Mouse (Mus musculus): Measurements from ENCODE around the gene Odf3l2. TPM values are rescaled to one million over a fixed set of nuclear protein-coding genes. Genes with fewer than 3 reads are reported as not detected.

Odf3l2 gene
- polyA plus RNA-seq, 1 experiment from 2014 or later, result not detected

GRCm38 (mm10) chr10:79637128-79638110 is 8.1 kb downstream of the Odf3l2 start, which contains the start of gene Shc2:
Gene Shc2 (minus strand): TSS chr10:79637918.
- DNase-seq (ENCODE audit: low spot score), result peak; percentile 77
- H3K4me3 ChIP-seq, result peak within 1 kb of the TSS; percentile 91
- no peaks in the 10 kb centered on the region for H3K9me3 ChIP-seq (replicated peaks)
- peak within 1 kb of the TSS; percentile 92 for H3K27ac ChIP-seq (replicated peaks)
- WGBS, result under 1% methylated on average over 116 of the region's 116 CpGs
- H3K4me1 ChIP-seq, result peaks cover 58% of the 10 kb centered on the region
- peaks cover 46% of the 10 kb centered on the region for H3K27me3 ChIP-seq (ENCODE audit: low read depth, poor library complexity, severe bottlenecking)
- no peaks in the 10 kb centered on the region for H3K36me3 ChIP-seq

DNA sequence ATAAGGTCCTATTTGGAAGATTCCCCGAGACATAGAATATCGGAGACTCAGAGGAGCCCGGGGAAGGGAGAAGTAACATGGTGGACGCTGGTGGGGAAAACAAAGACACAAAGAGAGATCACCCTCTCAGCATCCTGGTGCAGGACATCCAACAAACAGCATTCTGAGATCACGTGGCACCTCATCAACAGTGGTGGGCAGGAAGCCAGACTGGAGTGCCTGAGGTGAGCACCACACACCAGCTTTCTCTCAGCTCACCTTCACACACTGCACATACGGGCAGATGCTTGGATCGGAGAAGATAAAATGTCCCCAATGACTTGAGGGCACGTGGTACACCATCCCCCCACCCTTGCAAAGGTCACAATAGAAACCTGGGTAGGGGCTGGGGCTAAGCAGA is 9.3 kb downstream of the Odf3l2 start:
- WGBS, result 85% methylated on average over 8 of the region's 8 CpGs
- peak overlapping the region; percentile 92; the same call in 1 of the 2 replicates for H3K27ac ChIP-seq (replicated peaks)
- H3K9me3 ChIP-seq (replicated peaks), result no peaks in the 10 kb centered on the region
- no peaks in the 10 kb centered on the region for H3K36me3 ChIP-seq
- peaks cover 46% of the 10 kb centered on the region for H3K27me3 ChIP-seq (ENCODE audit: low read depth, poor library complexity, severe bottlenecking)
- DNase-seq (ENCODE audit: low spot score), result no peak
- peak overlapping the region; percentile 91 for H3K4me3 ChIP-seq
- peaks cover 58% of the 10 kb centered on the region for H3K4me1 ChIP-seq

GRCm38 (mm10) chr10:79633006-79633777 is 12.3 kb downstream of the Odf3l2 start:
- Histone ChIP-seq H3K27me3 (ENCODE audit: low read depth, poor library complexity, severe bottlenecking) (peaks cover 19% of the 10 kb centered on the region), H3K9me3 (replicated peaks) (no peaks in the 10 kb centered on the region), H3K4me1 (peaks cover 36% of the 10 kb centered on the region), H3K4me3 (no peak overlapping the region), H3K36me3 (peaks cover 4% of the 10 kb centered on the region; the same call in 1 of the 2 replicates), H3K27ac (replicated peaks) (no peak overlapping the region)
- 88% methylated on average over 17 of the region's 17 CpGs for WGBS
- DNase-seq (ENCODE audit: low spot score), result no peak

DNA sequence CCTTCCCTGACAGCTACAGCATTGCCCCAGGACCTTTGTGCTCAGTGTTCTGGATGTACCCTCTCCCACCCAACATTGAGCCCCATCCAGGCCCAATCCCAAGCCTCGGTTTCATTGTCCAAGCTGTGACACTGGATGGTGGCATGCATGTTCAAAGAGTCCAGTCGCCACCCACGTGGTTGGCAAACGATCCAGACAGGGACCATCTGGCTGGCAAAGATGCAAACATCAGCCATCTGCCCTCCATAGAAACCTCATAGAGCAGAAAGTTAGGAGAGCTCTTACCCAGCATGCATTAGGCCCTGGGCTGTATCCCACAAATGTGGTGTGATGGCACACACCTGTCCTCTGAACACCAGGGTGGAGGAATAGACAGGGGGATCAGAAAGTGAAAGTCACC is 14.1 kb downstream of the Odf3l2 start:
- Histone ChIP-seq H3K36me3 (peaks cover 9% of the 10 kb centered on the region; the same call in 1 of the 2 replicates), H3K27ac (replicated peaks) (no peak overlapping the region), H3K4me3 (no peak overlapping the region), H3K27me3 (ENCODE audit: low read depth, poor library complexity, severe bottlenecking) (peaks cover 2% of the 10 kb centered on the region; the same call in 1 of the 2 replicates), H3K4me1 (peaks cover 21% of the 10 kb centered on the region), H3K9me3 (replicated peaks) (no peaks in the 10 kb centered on the region)
- no peak for DNase-seq (ENCODE audit: low spot score)
- 85% methylated on average over 4 of the region's 4 CpGs for WGBS

- H3K27ac ChIP-seq (replicated peaks), result no peak overlapping the region
- no peak for DNase-seq (ENCODE audit: low spot score)
- WGBS, result 86% methylated on average over 5 of the region's 5 CpGs
- H3K4me3 ChIP-seq, result no peak overlapping the region
- no peaks in the 10 kb centered on the region for H3K9me3 ChIP-seq (replicated peaks)
- peaks cover 5% of the 10 kb centered on the region; the same call in 1 of the 2 replicates for H3K4me1 ChIP-seq
- no peaks in the 10 kb centered on the region for H3K27me3 ChIP-seq (ENCODE audit: low read depth, poor library complexity, severe bottlenecking)
- H3K36me3 ChIP-seq, result peaks cover 21% of the 10 kb centered on the region
Measured at GRCm38 (mm10) chr10:79628377-79628776, 17.2 kb downstream of the Odf3l2 start.

DNA sequence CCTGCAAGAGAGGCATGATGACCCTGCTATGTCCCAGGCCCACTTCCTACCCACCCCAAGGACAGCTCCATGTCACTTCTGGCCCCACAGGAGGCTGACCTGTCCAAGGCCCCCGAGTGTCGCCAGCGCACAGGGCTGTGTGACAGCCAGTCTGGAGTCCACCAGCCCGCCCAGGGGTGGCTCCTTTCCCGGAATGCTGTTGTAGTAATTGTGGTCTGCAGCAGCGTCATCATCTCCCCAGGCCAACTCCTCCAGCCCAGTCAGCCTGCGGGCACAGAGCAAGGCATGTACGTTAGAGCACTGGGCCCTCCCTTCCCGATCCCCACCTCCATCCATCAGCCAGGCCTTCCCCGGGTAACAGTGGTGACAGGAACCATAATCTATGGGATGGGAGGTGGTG is 19.4 kb downstream of the Odf3l2 start:
- H3K4me1 ChIP-seq, result 0 out of 2 replicates have a peak, but pooled peaks cover 8% of the 10 kb centered on the region
- 92% methylated on average over 10 of the region's 10 CpGs for WGBS
- peaks cover 21% of the 10 kb centered on the region for H3K36me3 ChIP-seq

DNA sequence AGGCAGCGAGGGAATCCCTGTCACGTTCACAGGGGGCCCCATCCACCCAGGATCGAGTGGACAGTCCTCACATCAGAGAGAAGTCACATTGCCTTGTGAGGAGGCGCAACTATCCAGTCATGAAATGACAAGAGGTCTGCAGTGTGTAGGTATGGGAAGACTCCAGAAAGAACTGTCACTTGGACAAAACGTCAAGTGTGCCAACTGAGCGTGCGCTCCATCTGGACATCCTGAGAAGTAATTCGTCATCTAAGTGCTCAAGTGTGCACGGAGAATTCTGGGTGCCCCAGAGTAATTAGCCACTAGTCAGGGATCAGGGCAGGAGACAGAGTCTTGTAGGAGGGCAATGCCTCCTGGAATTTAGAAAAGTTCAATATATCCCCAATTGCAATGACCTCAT is 20.1 kb downstream of the Odf3l2 start:
- peaks cover 29% of the 10 kb centered on the region for H3K36me3 ChIP-seq
- WGBS, result 90% methylated on average over 9 of the region's 9 CpGs

More for the DNA sequence above, 19.4 kb downstream of the Odf3l2 start:
- no peak overlapping the region for H3K4me3 ChIP-seq
- DNase-seq (ENCODE audit: low spot score), result no peak
- H3K27ac ChIP-seq (replicated peaks), result no peak overlapping the region
- H3K27me3 ChIP-seq (ENCODE audit: low read depth, poor library complexity, severe bottlenecking), result no peaks in the 10 kb centered on the region
- H3K9me3 ChIP-seq (replicated peaks), result no peaks in the 10 kb centered on the region

DNA sequence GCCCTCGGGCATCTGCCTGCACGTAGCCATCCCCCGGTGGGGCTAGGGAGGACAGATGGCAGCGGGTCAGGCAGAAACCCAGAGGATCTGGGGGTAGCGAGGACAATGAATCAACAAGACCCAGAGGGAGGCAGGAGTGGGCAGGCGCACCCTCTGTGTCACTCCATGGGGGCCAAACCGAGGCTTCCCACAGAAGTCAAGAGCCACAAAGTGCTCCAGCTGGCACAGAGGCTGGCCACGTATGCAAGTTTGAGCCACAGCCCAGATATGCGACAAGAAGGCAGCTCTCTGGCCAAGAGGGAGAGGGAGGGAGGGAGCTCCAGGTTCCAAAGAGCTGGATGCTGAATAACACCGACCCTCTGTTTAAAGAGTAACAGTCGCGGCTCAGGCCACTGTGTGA is 21.6 kb downstream of the Odf3l2 start:
- Histone ChIP-seq H3K27ac (replicated peaks) (peak overlapping the region; percentile 2; the same call in 1 of the 2 replicates), H3K4me3 (no peak overlapping the region), H3K36me3 (peaks cover 38% of the 10 kb centered on the region), H3K27me3 (ENCODE audit: low read depth, poor library complexity, severe bottlenecking) (no peaks in the 10 kb centered on the region), H3K4me1 (0 out of 2 replicates have a peak, but pooled peaks cover 17% of the 10 kb centered on the region), H3K9me3 (replicated peaks) (no peaks in the 10 kb centered on the region)
- DNase-seq (ENCODE audit: low spot score), result no peak
- WGBS, result 72% methylated on average over 12 of the region's 12 CpGs

More for the DNA sequence above, 20.1 kb downstream of the Odf3l2 start:
- Histone ChIP-seq H3K4me1 (0 out of 2 replicates have a peak, but pooled peaks cover 12% of the 10 kb centered on the region), H3K4me3 (no peak overlapping the region), H3K27ac (replicated peaks) (no peak overlapping the region), H3K9me3 (replicated peaks) (no peaks in the 10 kb centered on the region), H3K27me3 (ENCODE audit: low read depth, poor library complexity, severe bottlenecking) (no peaks in the 10 kb centered on the region)
- no peak for DNase-seq (ENCODE audit: low spot score)

DNA sequence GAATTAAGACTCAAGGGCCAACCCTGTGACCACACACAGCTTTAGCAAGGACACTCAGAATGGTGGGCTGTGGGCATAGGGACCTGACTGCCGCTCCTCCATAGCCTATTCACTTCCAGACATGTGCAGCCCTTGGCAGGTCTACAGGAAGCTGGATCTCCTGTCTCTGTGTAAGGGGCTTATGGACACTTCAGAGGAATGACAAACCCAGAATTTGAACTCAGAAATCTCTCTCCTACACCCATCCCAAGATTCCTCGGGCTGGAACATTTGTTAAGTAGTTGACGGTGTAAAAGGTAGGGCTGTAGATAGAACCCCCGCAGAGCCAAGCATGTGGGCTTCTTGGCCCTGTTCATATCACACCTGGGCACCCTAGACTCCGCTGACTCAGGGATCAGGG is 29.2 kb downstream of the Odf3l2 start:
- no peak for DNase-seq (ENCODE audit: low spot score)
- no peaks in the 10 kb centered on the region for H3K9me3 ChIP-seq (replicated peaks)
- peaks cover 50% of the 10 kb centered on the region for H3K4me1 ChIP-seq
- peaks cover 23% of the 10 kb centered on the region for H3K36me3 ChIP-seq
- WGBS, result 89% methylated on average over 5 of the region's 5 CpGs
- peaks cover 25% of the 10 kb centered on the region for H3K27me3 ChIP-seq (ENCODE audit: low read depth, poor library complexity, severe bottlenecking)
- H3K27ac ChIP-seq (replicated peaks), result 0 out of 2 replicates have a peak overlapping the region, but pooled peaks have one; percentile 13
- H3K4me3 ChIP-seq, result no peak overlapping the region

- peaks cover 20% of the 10 kb centered on the region for H3K36me3 ChIP-seq
- H3K4me1 ChIP-seq, result peaks cover 52% of the 10 kb centered on the region
- H3K27ac ChIP-seq (replicated peaks), result peak overlapping the region; percentile 33; the same call in 1 of the 2 replicates
- no peaks in the 10 kb centered on the region for H3K9me3 ChIP-seq (replicated peaks)
- peak; percentile 40 for DNase-seq (ENCODE audit: low spot score)
- H3K4me3 ChIP-seq, result no peak overlapping the region
- peaks cover 30% of the 10 kb centered on the region for H3K27me3 ChIP-seq (ENCODE audit: low read depth, poor library complexity, severe bottlenecking)
- 8% methylated on average over 8 of the region's 8 CpGs for WGBS
Measured at GRCm38 (mm10) chr10:79615860-79616259, 29.7 kb downstream of the Odf3l2 start.

GRCm38 (mm10) chr10:79614305-79614643 is 31.3 kb downstream of the Odf3l2 start:
- peaks cover 5% of the 10 kb centered on the region; the same call in 1 of the 2 replicates for H3K36me3 ChIP-seq
- 89% methylated on average over 1 of the region's 1 CpGs for WGBS
- no peaks in the 10 kb centered on the region for H3K9me3 ChIP-seq (replicated peaks)
- no peak for DNase-seq (ENCODE audit: low spot score)
- peaks cover 46% of the 10 kb centered on the region for H3K27me3 ChIP-seq (ENCODE audit: low read depth, poor library complexity, severe bottlenecking)
- peak overlapping the region; percentile 83; the same call in 1 of the 2 replicates for H3K27ac ChIP-seq (replicated peaks)
- peak overlapping the region; percentile 76 for H3K4me3 ChIP-seq
- peaks cover 46% of the 10 kb centered on the region for H3K4me1 ChIP-seq

DNA sequence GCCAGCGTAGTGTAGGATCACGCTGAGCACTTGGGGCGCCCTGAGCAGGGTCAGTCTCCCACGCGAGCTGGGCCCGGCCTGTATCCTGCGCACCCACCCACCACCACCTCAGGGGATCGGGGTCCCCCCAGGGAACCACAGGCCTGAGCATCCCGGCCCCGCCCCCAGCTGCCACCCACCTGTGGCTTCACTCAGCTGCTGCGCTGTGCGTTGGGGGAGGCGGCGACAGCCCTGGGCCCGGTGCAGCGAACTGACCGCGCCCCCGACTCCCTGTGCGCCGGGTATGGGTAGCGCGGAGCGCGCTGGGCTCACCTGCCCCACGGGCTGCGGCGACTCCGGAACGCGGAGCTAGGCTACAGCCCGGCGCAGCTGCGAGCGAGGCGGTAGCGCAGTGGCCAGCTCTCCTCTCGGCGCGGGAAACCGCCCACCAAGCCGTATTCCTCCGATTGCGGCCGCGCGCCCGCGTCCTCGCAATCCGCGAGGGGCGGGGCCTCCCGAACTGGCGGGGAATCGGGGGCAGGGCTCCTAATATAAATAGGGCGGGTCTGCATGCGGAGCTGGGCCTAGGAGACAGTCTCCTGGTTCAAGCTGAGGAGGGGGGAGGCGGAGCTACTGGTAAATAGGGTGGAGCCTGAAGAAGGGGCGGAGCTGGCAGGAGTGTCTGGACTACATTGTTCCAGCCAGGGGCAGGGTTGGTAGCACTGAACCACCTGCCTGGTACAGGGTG is 31.8 kb downstream of the Odf3l2 start, which contains the start of gene C2cd4c:
TSS of gene C2cd4c (minus strand) at position 448 of the 727 bp plus-strand sequence.
- H3K27me3 ChIP-seq (ENCODE audit: low read depth, poor library complexity, severe bottlenecking), result peaks cover 49% of the 10 kb centered on the region
- 1% methylated on average over 60 of the region's 60 CpGs for WGBS
- peak within 1 kb of the TSS; percentile 76 for H3K4me3 ChIP-seq
- H3K27ac ChIP-seq (replicated peaks), result peak within 1 kb of the TSS; percentile 83
- DNase-seq (ENCODE audit: low spot score), result peak; percentile 83
- H3K36me3 ChIP-seq, result no peaks in the 10 kb centered on the region
- H3K4me1 ChIP-seq, result peaks cover 48% of the 10 kb centered on the region
- no peaks in the 10 kb centered on the region for H3K9me3 ChIP-seq (replicated peaks)
